Mouse (Mus musculus) large intestine, adult 2 months (tissue): ENCODE results near the gene Trip4. TPM values are rescaled to one million over a fixed set of nuclear protein-coding genes. Genes with fewer than 3 reads are reported as not detected.
"Not testable (repeated sequence)": the region's sequence is repeated elsewhere in the genome, so short reads cannot be mapped to it uniquely, and the experiment has no call there.

Experiments
- DNase-seq: peaks from one replicate; pipeline ENCODE4 v3.0.0-alpha.2; 2012; ENCODE audit warnings: low read depth, low spot score
- WGBS: fragments of 180-500 bp; shearing (Covaris S2); methylation state at CpG from one replicate; pipeline ENCODE4 v1.1.7; 2018; 5-methylcytosine and 5-hydroxymethylcytosine counted together
- polyA plus RNA-seq: library from polyadenylated mRNA; depleted of rRNA; stranded (reverse); fragments of >200 nt; gene quantifications from 2 replicates; pipeline ENCODE4 v1.2.3, GENCODE M21; 2012; rRNA removed

Trip4 gene
- polyA plus RNA-seq, 1 experiment, result 5.8 TPM

DNA sequence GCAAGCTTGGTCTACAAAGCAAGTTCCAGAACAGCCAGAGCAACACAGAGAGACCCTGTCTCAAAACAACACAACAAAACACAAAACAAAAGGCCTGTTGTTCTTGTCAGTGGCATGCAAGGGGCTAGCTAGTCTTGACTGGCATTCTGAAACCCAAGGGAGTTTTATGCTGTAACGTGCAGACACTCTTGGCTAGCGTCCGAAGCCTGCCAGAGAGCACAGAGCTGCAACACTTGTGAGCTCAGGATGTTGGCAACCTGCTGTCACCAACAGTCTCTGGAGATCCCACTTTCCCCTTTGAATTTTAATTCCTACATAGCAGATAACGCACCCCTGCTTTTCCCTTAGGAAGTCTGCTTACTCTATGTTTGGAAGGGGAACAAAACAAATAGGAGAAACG lies 101.3 kb downstream of the Trip4 start:
- no peak for DNase-seq
- 62% methylated on average over 5 of the region's 5 CpGs for WGBS

DNA sequence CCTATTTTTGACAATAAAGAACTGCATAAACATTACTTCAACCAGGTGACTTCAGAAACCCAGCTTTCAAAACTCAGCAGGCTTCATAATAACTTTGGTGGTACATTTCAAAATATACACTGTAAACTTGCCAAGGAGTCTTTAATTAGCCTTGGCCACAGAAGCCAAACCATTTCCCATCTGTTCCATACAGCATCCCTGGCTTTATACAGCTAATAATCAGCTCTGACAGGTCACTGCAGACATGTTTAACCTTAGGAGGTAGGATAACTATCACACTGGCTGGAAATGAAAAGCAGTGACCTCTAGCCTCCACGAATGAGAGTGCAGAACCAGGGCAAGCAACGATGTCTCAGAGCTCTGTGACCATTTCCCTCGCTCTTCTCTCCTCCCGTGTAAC lies 108.8 kb downstream of the Trip4 start:
- no peak for DNase-seq
- 76% methylated on average over 4 of the region's 4 CpGs for WGBS

DNA sequence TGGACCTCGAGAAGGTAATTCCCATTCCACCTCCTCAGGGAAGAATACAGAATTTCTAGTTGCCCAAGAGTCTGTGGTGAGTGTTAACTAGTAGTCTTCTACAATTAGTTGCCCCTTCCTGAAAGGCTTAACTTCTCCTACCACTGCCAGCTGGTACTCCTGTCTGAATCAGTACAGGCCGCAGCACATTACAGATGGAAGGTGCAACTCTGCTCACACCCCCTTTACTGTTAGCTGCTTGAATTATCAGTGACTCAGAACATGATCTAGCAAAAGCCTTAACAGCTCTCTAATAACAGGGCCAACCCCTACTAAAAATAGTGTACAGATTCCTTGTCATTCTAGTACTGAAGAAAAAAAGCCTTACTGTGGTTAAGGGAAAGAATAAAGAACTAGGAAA lies 112.9 kb downstream of the Trip4 start:
- WGBS, result 90% methylated on average over 2 of the region's 2 CpGs
- no peak for DNase-seq

DNA sequence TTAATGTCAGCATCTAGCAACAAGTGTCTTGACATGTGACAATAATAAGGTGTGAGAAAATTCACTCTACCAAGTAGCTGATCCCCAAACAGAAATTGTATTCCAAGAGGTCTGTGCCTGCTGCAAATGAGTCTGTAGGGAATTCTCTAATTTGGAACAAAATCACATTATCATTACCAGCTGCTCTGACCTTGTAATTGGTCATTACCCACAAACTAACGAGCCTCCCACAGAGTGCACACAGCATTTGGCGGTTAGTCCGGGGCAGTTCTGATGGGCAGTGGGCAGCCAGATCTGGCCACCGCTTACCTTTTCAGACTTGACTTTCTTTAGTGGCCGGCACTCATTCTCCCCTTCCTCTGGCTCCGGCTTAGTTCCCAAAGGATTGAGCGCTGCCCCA lies 114.3 kb downstream of the Trip4 start:
- no peak for DNase-seq
- WGBS, result 95% methylated on average over 7 of the region's 7 CpGs

DNA sequence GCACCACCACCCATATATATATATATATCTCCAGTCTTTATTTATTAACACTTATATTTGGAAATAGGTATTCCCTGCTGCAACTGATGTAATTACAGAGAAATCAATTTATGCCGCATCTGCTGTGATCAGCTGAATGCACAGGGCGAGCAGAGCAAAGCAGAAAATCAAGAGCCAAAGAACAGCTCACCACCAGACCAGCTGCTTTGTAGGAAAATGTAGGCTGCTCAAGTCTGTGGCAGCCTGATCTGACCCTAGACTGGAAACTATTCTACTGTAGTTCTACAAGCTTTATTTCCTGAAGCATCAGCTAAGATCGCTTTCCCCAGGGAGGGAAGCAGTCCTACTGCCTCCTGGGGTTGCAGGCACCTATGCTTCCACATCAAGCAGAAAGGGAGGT lies 115.1 kb downstream of the Trip4 start:
- WGBS, result 78% methylated on average over 3 of the region's 3 CpGs
- no peak for DNase-seq

DNA sequence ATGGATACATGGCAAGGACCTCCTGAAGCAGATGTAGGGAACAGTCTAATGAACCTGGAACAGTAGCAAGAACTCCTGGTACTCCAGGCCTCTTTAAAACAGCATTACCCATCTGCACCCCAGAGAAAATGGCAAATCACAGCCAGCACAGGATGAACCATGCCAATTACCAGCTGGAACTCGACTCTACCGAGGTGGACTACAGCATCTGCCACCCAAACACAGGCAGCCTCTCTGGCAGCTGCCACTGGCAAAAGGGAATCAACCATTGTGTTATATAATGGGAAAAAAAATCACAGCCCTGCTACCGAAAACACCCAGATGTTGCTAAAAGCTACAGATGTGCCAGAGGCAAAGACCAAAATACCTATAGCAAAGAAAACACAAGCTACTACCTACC lies 115.5 kb downstream of the Trip4 start:
- 67% methylated on average over 3 of the region's 3 CpGs for WGBS
- no peak for DNase-seq

DNA sequence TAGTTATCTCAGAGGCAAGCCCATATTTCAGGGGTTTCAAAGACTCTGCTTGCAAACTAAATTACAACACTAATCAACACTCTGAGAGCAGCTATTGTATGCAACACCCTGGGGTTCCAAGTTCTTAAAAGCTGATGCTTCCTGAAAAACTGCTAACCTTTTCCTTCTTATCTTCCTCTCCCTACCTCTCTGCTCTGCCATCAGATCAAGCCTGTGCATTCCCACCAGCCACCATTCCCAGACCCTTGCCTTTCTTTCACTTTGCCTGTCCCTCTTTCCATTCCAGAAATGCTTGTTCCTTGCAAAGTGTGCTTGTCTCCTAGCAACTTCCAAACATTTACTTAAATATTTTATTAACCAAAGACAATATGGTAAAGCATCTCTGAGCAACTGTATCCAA lies 116.7 kb downstream of the Trip4 start:
- no peak for DNase-seq

DNA sequence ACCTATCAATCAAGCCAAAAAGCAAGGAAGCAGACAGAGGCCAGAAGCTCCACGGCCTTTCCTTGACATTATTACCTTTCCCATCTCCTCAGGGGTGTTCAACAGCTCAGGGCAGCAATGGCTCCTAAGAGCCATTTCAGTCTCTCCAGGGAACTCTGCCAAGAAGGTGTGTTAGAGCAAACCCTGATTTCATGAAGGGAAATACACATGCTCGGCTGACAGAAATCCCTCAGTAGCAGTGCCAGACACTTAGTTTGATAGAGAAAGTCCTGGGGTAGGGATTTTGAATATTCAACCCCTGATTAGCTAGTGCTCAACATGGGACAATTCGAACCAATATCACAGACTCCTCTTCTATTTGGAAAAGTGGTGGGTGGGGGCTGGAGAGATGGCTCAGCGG lies 117.5 kb downstream of the Trip4 start:
- no peak for DNase-seq
- WGBS, result 66% methylated on average over 4 of the region's 4 CpGs

DNA sequence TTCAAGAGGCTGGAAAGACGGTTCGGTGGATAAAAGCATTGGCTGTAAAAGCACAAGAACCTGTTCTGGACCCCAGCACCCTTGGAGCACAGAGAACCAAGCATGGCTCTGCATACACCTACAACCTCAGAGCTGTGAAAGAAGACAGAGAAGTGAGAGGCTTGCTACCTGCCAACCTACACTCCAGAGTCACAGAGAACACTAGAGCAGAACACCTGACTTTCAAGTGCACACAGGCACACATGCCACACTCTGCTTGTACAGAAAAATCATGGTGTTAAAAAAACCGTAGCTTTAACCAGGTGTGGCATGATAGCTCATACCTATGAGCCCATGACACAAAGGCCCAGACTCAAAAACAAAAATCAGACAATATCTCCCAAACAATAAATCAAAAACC lies 118.8 kb downstream of the Trip4 start:
- WGBS, result 92% methylated on average over 3 of the region's 3 CpGs
- no peak for DNase-seq

DNA sequence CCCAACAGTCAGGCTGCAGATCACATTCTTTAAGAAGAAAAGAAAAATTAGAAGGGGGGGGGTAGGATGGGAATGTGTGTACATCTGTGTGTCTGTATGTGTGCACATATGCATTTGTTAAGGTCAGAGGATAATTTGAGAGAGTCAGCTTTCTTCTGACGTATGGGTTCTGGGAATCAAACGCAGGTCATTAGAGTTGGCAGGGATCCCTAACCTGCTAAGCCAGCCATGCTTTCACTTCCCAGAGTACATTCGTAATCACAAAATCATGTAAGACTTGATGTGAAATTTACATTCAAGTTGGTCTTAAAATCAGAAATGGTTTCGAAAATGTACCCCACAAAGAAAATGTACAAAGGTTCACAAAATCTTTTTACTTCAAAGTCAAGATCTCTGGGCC lies 120.0 kb downstream of the Trip4 start:
- no peak for DNase-seq
- 55% methylated on average over 4 of the region's 4 CpGs for WGBS

DNA sequence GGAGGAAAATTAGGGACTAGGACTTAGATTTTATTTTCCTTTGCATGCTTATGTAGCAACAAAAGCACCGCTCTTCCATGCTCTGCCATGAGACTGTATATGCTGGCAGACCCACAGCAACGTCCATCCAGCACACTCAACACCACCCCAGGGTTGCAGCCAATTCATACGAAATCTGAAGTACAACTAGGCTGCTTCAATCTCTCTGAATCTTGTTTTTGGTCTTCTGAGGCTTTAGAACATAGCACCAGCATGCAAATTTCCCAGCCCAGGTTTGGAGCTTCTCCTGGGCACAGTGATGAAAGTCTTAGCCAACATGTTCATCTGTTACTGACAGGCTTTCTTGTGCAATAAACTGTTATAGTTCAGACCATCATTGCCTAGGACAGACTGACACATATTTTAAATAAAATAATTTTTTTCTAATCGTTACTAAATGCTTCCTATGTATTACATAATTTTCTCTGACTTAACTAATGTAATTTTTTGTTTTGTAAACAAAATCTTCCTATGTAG lies 120.7 kb downstream of the Trip4 start:
- DNase-seq, result no peak
- WGBS, result 63% methylated on average over 4 of the region's 4 CpGs

DNA sequence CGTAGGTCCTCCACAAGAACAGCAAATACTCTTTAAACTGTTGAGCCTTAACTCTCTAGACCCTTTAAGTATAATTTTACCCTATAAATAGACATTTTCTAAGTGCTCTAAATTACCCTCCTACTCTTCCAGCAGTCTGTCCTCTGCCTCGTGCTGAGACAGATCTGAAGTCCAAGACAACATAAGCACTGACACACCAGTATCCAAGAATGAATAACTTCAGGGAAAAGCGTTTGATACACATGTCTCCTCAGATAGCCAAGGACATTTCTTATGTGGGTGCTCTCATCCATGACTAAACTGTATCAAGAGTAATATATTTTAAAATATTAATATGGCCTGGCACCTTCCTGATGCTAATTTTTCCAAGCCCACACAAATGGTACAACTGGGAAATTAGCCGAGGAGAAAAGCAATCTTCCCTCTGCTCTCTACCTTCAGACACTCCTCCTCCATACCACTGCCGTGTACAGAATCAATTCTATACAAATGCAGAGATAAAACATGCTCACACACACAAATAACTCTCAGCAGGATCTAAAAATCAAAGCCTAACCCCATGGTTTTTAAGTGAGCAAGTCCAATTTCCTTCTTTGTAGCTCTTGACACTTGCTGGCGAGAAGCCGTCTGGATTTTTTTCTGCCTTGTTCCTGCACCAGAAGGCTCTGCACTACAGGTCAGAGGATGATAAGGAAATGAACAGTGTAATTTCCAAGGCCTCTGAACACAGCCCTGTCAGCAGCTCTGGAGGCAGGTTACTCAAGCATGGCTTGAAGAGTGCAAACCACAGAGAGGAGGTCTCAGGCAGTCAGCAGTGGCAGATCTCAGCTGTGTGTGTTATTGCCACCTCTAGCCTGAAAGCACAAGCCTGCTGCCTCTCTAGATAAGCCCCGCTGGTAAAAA lies 121.5 kb downstream of the Trip4 start:
- 34% methylated on average over 8 of the region's 8 CpGs for WGBS
- peak; percentile 21 for DNase-seq

DNA sequence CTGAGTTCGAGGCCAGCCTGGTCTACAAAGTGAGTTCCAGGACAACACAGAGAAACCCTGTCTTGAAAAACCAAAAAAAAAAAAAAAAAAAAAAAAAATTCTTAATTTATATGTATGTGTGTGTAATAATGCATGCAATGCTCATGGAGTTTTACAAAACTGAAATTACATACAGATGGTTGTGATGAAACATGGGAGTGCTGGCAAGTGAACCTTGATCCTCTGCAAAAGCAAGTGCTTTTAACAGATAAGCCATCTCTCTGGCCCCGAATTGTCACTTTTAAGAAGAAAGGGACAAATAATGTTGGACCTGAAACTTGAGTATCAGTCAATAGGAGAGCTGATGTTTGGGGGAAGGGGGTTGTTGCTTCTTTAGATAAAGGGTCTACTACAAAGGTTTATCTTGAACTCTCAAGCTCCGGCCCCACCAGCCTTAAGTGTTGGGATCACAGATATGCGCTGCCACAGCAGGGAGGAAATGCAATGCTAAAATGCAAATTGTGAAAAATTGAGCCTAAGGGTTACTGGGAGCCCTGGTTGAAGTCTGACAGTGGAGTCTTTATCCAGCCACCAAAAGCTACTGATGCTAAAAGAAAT lies 122.7 kb downstream of the Trip4 start:
- DNase-seq, result no peak
- WGBS, result 81% methylated on average over 4 of the region's 4 CpGs

DNA sequence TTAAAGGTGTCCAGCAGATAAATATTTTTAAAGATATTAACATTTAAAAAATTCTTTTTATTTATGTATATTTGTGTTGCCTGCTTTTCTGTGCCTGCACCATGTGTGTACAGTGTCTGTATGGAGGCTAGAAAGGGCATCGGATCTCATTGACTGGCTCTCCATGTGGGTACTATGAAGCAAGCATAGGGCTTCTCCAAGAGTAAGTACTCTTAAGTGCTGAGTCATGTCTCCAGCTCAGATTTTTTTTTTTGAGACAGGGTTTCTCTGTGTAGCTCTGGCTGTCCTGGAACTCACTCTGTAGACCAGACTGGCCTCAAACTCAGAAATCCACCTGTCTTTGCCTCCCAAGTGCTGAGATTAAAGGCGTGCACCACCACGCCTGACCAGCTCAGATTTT lies 129.0 kb downstream of the Trip4 start:
- not testable (repeated sequence) for DNase-seq
- 50% methylated on average over 3 of the region's 3 CpGs for WGBS

Other genes starting within 250 kb of the Trip4 start
- gene Oaz2, start 240.8 kb downstream of the Trip4 start, polyA plus RNA-seq, result 36.6 and 41.7 TPM in 2 replicates
- gene Zfp609, start 81.2 kb downstream of the Trip4 start, polyA plus RNA-seq, result 4.6 and 6.1 TPM in 2 replicates
- 20.0 and 21.2 TPM in 2 replicates for gene Pclaf, start 18.6 kb downstream of the Trip4 start, polyA plus RNA-seq
- 4.1 and 7.6 TPM in 2 replicates for gene Csnk1g1, start 130 bp upstream of the Trip4 start, polyA plus RNA-seq
- 272 and 287 TPM in 2 replicates for gene Ppib, start 151.4 kb upstream of the Trip4 start, polyA plus RNA-seq
- gene Snx22, start 160.9 kb upstream of the Trip4 start, polyA plus RNA-seq, result 1.0 and 1.4 TPM in 2 replicates
- 69.7 and 74.5 TPM in 2 replicates for gene Snx1, start 217.8 kb upstream of the Trip4 start, polyA plus RNA-seq
- 26.0 and 27.1 TPM in 2 replicates for gene Ciao2a, start 217.8 kb upstream of the Trip4 start, polyA plus RNA-seq
- gene Dapk2, start 249.4 kb upstream of the Trip4 start, polyA plus RNA-seq, result 18.1 and 20.4 TPM in 2 replicates